Comparison of ENCODE assay signal across 12 mouse cellular contexts in genomic region chr14:64594811-64595522, GRCm38 (mm10).
DNase-seq lines count a peak whose midpoint lies in the region; ATAC-seq lines count a peak whose summit lies in the region.
"Had no signal": no experiment of that assay in that cellular context is flagged by ENCODE, and none has a peak within 500 bp of the region (broad histone marks: within the 10 kb centered on the region; RNA-seq: fewer than 3 reads in every experiment).

No protein-coding gene starts in this region.

- intact Hi-C loops in left cerebral cortex, postnatal 25 days (cut with DNase I) = no loop called here

- peak; percentile 42 to 50 for DNase-seq in layer of hippocampus, postnatal 10 days (ENCODE audit: low spot score in 2 of 2)
- DNase-seq in layer of hippocampus, postnatal 25 days (ENCODE audit: extremely low spot score in 1 of 2, low spot score in 1 of 2) = no peak
- peak; percentile 66 for DNase-seq in cerebellum, adult 9-11 months
- DNase-seq in frontal cortex, postnatal 10 days (ENCODE audit: low spot score in 2 of 2) = no peak
- DNase-seq in embryo, embryonic 11 days = no peak
- no peak for DNase-seq in left cerebral cortex, postnatal 25 days (ENCODE audit: low spot score in 2 of 2)
- DNase-seq: liver, embryonic 13.5 days had no signal

- H3K9me3 ChIP-seq in hindbrain, embryonic 13.5 days = no peaks in the 10 kb centered on the region
- H3K9me3 ChIP-seq in neural tube, embryonic 14.5 days (ENCODE audit: control insufficient read depth, low read length) = no peaks in the 10 kb centered on the region
- H3K9me3 ChIP-seq: intestine, embryonic 15.5 days; liver, embryonic 13.5 days; megakaryocyte, embryonic 14.5 days had no signal

- ATAC-seq in hindbrain, embryonic 13.5 days (ENCODE audit: low FRiP score) = peak; percentile 29
- peak; percentile 57 for ATAC-seq in neural tube, embryonic 14.5 days (ENCODE audit: low read depth)
- ATAC-seq: intestine, embryonic 15.5 days had no signal

- 27% methylated on average over 10 of the region's 10 CpGs for WGBS in hindbrain, embryonic 13.5 days
- WGBS in neural tube, embryonic 14.5 days = 26% methylated on average over 10 of the region's 10 CpGs

- peak overlapping the region; percentile 99 for H3K4me2 ChIP-seq in hindbrain, embryonic 13.5 days
- peak overlapping the region; percentile 100; the same call in 1 of the 2 replicates for H3K4me2 ChIP-seq in neural tube, embryonic 14.5 days (ENCODE audit: low read depth, low read length)
- H3K4me2 ChIP-seq: heart, embryonic 11.5 days; intestine, embryonic 15.5 days; liver, embryonic 13.5 days had no signal

- peaks cover 23% of the 10 kb centered on the region for H3K36me3 ChIP-seq in hindbrain, embryonic 13.5 days
- peaks cover 16% of the 10 kb centered on the region for H3K36me3 ChIP-seq in neural tube, embryonic 14.5 days (ENCODE audit: control insufficient read depth, insufficient read depth, low read length)
- H3K36me3 ChIP-seq: intestine, embryonic 15.5 days; liver, embryonic 13.5 days had no signal

- no peaks in the 10 kb centered on the region for H3K27me3 ChIP-seq in hindbrain, embryonic 13.5 days
- no peaks in the 10 kb centered on the region for H3K27me3 ChIP-seq in neural tube, embryonic 14.5 days (ENCODE audit: control insufficient read depth, insufficient read depth, low read length)

- peaks cover 54% of the 10 kb centered on the region for H3K4me1 ChIP-seq in hindbrain, embryonic 13.5 days (replicated peaks)
- peaks cover 22% of the 10 kb centered on the region for H3K4me1 ChIP-seq in neural tube, embryonic 14.5 days (ENCODE audit: control insufficient read depth, insufficient read depth, low read length)
- H3K4me1 ChIP-seq: liver, embryonic 13.5 days had no signal

- peak overlapping the region; percentile 100 for H3K9ac ChIP-seq in hindbrain, embryonic 13.5 days
- H3K9ac ChIP-seq in neural tube, embryonic 14.5 days (replicated peaks; ENCODE audit: low read depth, low read length) = peak overlapping the region; percentile 99
- H3K9ac ChIP-seq: intestine, embryonic 15.5 days; liver, embryonic 13.5 days had no signal

- peak overlapping the region; percentile 86; the same call in 1 of the 2 replicates for H3K4me3 ChIP-seq in hindbrain, embryonic 13.5 days
- no peak overlapping the region for H3K4me3 ChIP-seq in neural tube, embryonic 14.5 days (ENCODE audit: low read depth, low read length)
- H3K4me3 ChIP-seq: intestine, embryonic 15.5 days; liver, embryonic 13.5 days; megakaryocyte, embryonic 14.5 days had no signal

- H3K27ac ChIP-seq in hindbrain, embryonic 13.5 days = peak overlapping the region; percentile 100
- H3K27ac ChIP-seq in neural tube, embryonic 14.5 days (ENCODE audit: low read depth, low read length) = peak overlapping the region; percentile 100
- H3K27ac ChIP-seq: intestine, embryonic 15.5 days; liver, embryonic 13.5 days had no signal

Comparison
In these comparisons a context has a peak if more than half of its experiments do, and no peak if none do; other contexts are left out.
1. DNase-seq: peak in layer of hippocampus, postnatal 10 days (2 of 2) and cerebellum, adult 9-11 months (single experiment); none in layer of hippocampus, postnatal 25 days (0 of 2), frontal cortex, postnatal 10 days (0 of 2), embryo, embryonic 11 days (single experiment) and left cerebral cortex, postnatal 25 days (0 of 2).